Mouse (Mus musculus): Measurements from ENCODE around the gene Tmem121b. TPM values are rescaled to one million over a fixed set of nuclear protein-coding genes. Genes with fewer than 3 reads are reported as not detected.

The Tmem121b gene
- total and polyA plus RNA-seq, 3 experiments = 0.05 TPM; not detected in 2

DNA sequence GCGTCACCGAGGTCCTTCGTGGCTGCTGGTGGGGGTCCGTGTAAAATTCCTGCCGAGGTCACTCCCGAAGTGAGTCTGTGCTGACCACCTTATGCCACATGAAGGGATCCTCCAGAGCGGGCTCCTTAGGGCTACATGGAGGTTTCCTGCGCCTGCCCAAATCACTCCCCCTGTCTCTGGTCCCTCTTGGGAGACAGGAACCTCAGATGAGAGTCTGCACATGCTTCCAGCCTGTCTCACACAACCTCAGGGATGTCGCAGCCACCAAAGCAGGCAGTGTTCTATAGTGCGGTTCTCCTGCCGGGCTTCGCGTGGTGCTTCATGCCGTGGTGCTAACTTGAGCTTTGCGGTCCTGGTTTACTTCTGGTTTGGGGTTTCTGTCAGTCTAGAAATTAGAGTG, 32.4 kb downstream of the Tmem121b start:
- H3K9me3 ChIP-seq (replicated peaks) = no peaks in the 10 kb centered on the region
- ATAC-seq (ENCODE audit: extremely low read depth, insufficient number of reproducible peaks, low FRiP score, poor library complexity, severe bottlenecking) (no peak), DNase-seq (ENCODE audit: low spot score) (no peak)
- peaks cover 7% of the 10 kb centered on the region for H3K36me3 ChIP-seq (replicated peaks)
- no peak for TF ChIP-seq CTCF (IDR thresholded peaks at IDR 0.05; ENCODE audit: low read depth, low read length)
- TF ChIP-seq GATA1 (IDR thresholded peaks at IDR 0.05; ENCODE audit: borderline replicate concordance, low read length) = no peak
- no peak for TF ChIP-seq TAL1 (conservative IDR thresholded peaks at IDR 0.05; ENCODE audit: low read depth, low read length)
- TF ChIP-seq POLR2AphosphoS5 (IDR thresholded peaks at IDR 0.05; ENCODE audit: insufficient replicate concordance, low read depth, low read length) = no peak
- H3K27me3 ChIP-seq (ENCODE audit: insufficient read depth, low read length) = peaks cover 11% of the 10 kb centered on the region
- peaks cover 33% of the 10 kb centered on the region for H3K4me1 ChIP-seq (ENCODE audit: insufficient read depth, low read depth, low read length)
- H3K4me3 ChIP-seq (ENCODE audit: low read depth, low read length) = no peak overlapping the region

DNA sequence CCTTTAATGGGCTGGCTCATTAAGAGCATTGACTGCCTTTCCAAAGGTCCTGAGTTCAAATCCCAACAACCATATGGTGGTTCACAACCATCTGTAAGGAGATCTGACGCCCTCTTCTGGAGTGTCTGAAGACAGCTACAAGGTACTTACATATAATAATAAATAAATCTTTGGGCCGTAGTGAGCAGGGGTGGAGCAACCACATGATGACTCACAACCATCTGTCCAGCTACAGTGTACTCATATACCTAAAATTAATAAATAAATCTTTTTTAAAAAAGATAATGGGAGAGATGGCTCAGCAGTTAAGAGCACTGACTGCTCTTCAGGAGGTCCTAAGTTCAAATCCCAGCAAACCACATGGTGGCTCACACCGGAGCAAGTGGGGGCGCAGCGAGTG, 35.9 kb downstream of the Tmem121b start:
- Histone ChIP-seq H3K36me3 (replicated peaks) (no peaks in the 10 kb centered on the region), H3K4me3 (ENCODE audit: low read depth, low read length) (no peak overlapping the region), H3K4me1 (ENCODE audit: insufficient read depth, low read depth, low read length) (peaks cover 16% of the 10 kb centered on the region), H3K9me3 (replicated peaks) (no peaks in the 10 kb centered on the region), H3K27me3 (ENCODE audit: insufficient read depth, low read length) (peaks cover 21% of the 10 kb centered on the region)
- DNase-seq (ENCODE audit: low spot score) = no peak
- ATAC-seq (ENCODE audit: extremely low read depth, insufficient number of reproducible peaks, low FRiP score, poor library complexity, severe bottlenecking) = no peak
- TF ChIP-seq TAL1 (conservative IDR thresholded peaks at IDR 0.05; ENCODE audit: low read depth, low read length) (no peak), GATA2 (IDR thresholded peaks at IDR 0.05; ENCODE audit: borderline replicate concordance, low read depth, low read length) (no peak), GATA1 (IDR thresholded peaks at IDR 0.05; ENCODE audit: borderline replicate concordance, low read length) (no peak), CTCF (IDR thresholded peaks at IDR 0.05; ENCODE audit: low read depth, low read length) (no peak), POLR2AphosphoS5 (IDR thresholded peaks at IDR 0.05; ENCODE audit: insufficient replicate concordance, low read depth, low read length) (no peak)

DNA sequence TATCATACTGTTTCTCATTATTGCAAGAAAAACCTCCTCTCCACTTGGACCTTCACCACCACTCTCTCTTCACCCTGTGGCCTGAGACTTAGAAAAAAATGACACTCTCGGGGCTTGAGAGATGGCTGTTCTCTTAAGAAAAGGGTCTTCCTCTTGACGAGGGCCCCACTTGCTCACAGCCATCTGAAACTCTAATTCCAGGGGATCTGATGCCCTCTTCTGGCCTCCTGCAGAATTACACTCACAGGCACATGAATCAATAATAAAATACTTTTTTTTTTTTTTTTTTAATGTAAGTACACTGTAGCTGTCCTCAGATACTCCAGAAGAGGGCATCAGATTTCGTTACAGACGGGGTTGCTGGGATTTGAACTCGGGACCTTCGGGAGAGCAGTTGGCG, 36.5 kb downstream of the Tmem121b start:
- no peak for DNase-seq (ENCODE audit: low spot score)
- TF ChIP-seq POLR2AphosphoS5 (IDR thresholded peaks at IDR 0.05; ENCODE audit: insufficient replicate concordance, low read depth, low read length) (no peak), TAL1 (conservative IDR thresholded peaks at IDR 0.05; ENCODE audit: low read depth, low read length) (no peak), GATA1 (IDR thresholded peaks at IDR 0.05; ENCODE audit: borderline replicate concordance, low read length) (no peak)
- Histone ChIP-seq H3K9me3 (replicated peaks) (no peaks in the 10 kb centered on the region), H3K4me1 (ENCODE audit: insufficient read depth, low read depth, low read length) (peaks cover 21% of the 10 kb centered on the region), H3K27me3 (ENCODE audit: insufficient read depth, low read length) (peaks cover 20% of the 10 kb centered on the region), H3K4me3 (ENCODE audit: low read depth, low read length) (no peak overlapping the region), H3K36me3 (replicated peaks) (no peaks in the 10 kb centered on the region)
- no peak for ATAC-seq (ENCODE audit: extremely low read depth, insufficient number of reproducible peaks, low FRiP score, poor library complexity, severe bottlenecking)

DNA sequence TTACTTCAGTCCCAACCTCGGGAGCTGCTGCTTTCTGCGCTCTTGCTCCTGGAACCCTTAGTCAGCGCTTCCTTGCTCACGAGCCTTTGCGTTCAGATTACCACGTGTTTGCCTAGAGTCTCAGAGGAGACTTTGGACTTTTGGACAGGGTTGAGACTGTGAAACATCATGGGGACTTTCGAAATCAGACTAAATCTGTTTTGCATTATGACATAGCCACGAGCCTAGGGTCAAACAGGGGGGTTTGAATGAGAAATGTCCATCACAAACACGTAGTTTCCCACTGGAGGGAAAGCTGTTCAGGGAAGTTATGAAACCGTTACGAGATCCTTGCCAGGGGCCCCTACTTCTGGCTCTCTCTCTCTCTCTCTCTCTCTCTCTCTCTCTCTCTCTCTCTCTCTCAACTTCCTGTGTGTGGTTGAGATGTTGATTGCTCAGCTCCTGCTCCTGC, 39.0 kb downstream of the Tmem121b start:
- H3K27me3 ChIP-seq (ENCODE audit: insufficient read depth, low read length) = peaks cover 13% of the 10 kb centered on the region
- H3K36me3 ChIP-seq (replicated peaks) = no peaks in the 10 kb centered on the region
- DNase-seq (ENCODE audit: low spot score) (no peak), ATAC-seq (ENCODE audit: extremely low read depth, insufficient number of reproducible peaks, low FRiP score, poor library complexity, severe bottlenecking) (no peak)
- TF ChIP-seq GATA2 (IDR thresholded peaks at IDR 0.05; ENCODE audit: borderline replicate concordance, low read depth, low read length) = no peak
- no peak for TF ChIP-seq POLR2AphosphoS5 (IDR thresholded peaks at IDR 0.05; ENCODE audit: insufficient replicate concordance, low read depth, low read length)
- no peak for TF ChIP-seq CTCF (IDR thresholded peaks at IDR 0.05; ENCODE audit: low read depth, low read length)
- no peak for TF ChIP-seq TAL1 (conservative IDR thresholded peaks at IDR 0.05; ENCODE audit: low read depth, low read length)
- no peak for TF ChIP-seq GATA1 (IDR thresholded peaks at IDR 0.05; ENCODE audit: borderline replicate concordance, low read length)
- H3K9me3 ChIP-seq (replicated peaks) = no peaks in the 10 kb centered on the region
- no peak overlapping the region for H3K4me3 ChIP-seq (ENCODE audit: low read depth, low read length)
- H3K4me1 ChIP-seq (ENCODE audit: insufficient read depth, low read depth, low read length) = peaks cover 21% of the 10 kb centered on the region

DNA sequence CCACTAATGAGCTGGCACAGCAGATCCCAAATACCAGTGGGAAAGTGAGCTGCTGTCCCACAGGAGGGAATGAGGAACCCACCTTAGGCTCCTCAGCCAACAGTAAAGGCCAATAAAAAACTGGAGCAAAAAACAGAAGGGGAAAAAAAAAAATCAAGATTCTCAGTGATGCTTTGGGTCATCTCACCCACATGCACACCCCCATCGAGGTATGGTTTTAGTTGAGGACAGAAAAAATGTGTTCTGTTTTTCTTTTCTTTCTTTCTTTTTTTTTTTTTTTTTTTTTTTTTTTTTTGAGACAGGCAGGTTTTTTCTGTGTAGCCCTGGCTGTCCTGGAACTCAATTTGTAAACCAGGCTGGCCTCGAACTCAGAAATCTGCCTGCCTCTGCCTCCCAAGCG, 40.1 kb downstream of the Tmem121b start:
- Histone ChIP-seq H3K36me3 (replicated peaks) (no peaks in the 10 kb centered on the region), H3K27me3 (ENCODE audit: insufficient read depth, low read length) (peaks cover 13% of the 10 kb centered on the region), H3K9me3 (replicated peaks) (no peaks in the 10 kb centered on the region), H3K4me3 (ENCODE audit: low read depth, low read length) (no peak overlapping the region), H3K4me1 (ENCODE audit: insufficient read depth, low read depth, low read length) (peaks cover 21% of the 10 kb centered on the region)
- TF ChIP-seq GATA2 (IDR thresholded peaks at IDR 0.05; ENCODE audit: borderline replicate concordance, low read depth, low read length) = no peak
- no peak for TF ChIP-seq CTCF (IDR thresholded peaks at IDR 0.05; ENCODE audit: low read depth, low read length)
- TF ChIP-seq GATA1 (IDR thresholded peaks at IDR 0.05; ENCODE audit: borderline replicate concordance, low read length) = no peak
- TF ChIP-seq TAL1 (conservative IDR thresholded peaks at IDR 0.05; ENCODE audit: low read depth, low read length) = no peak
- TF ChIP-seq POLR2AphosphoS5 (IDR thresholded peaks at IDR 0.05; ENCODE audit: insufficient replicate concordance, low read depth, low read length) = no peak
- DNase-seq (ENCODE audit: low spot score) (no peak), ATAC-seq (ENCODE audit: extremely low read depth, insufficient number of reproducible peaks, low FRiP score, poor library complexity, severe bottlenecking) (no peak)

DNA sequence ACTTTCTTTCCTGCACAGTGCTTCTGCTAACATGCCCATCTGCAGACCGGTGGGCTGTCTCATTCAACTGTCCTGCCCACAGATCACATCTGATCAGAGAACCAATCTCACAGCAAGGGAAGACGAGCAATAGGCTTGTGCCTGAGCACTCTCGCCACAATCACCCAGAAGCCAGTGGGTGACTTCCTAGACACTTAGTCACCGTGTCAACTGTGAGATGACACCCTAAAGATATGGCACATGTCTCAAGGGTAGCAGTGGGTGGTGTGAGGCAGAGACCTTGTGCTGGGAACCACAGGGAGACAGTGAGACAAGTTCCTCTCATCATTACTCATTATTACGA, 40.5 kb downstream of the Tmem121b start:
- DNase-seq (ENCODE audit: low spot score) (no peak), ATAC-seq (ENCODE audit: extremely low read depth, insufficient number of reproducible peaks, low FRiP score, poor library complexity, severe bottlenecking) (peak; percentile 60)
- Histone ChIP-seq H3K9me3 (replicated peaks) (no peaks in the 10 kb centered on the region), H3K4me3 (ENCODE audit: low read depth, low read length) (no peak overlapping the region), H3K27me3 (ENCODE audit: insufficient read depth, low read length) (peaks cover 13% of the 10 kb centered on the region), H3K36me3 (replicated peaks) (peaks cover 2% of the 10 kb centered on the region), H3K4me1 (ENCODE audit: insufficient read depth, low read depth, low read length) (peaks cover 21% of the 10 kb centered on the region)
- TF ChIP-seq CTCF (IDR thresholded peaks at IDR 0.05; ENCODE audit: low read depth, low read length) = no peak
- no peak for TF ChIP-seq GATA2 (IDR thresholded peaks at IDR 0.05; ENCODE audit: borderline replicate concordance, low read depth, low read length)
- no peak for TF ChIP-seq GATA1 (IDR thresholded peaks at IDR 0.05; ENCODE audit: borderline replicate concordance, low read length)
- no peak for TF ChIP-seq POLR2AphosphoS5 (IDR thresholded peaks at IDR 0.05; ENCODE audit: insufficient replicate concordance, low read depth, low read length)
- no peak for TF ChIP-seq TAL1 (conservative IDR thresholded peaks at IDR 0.05; ENCODE audit: low read depth, low read length)
